Mouse (Mus musculus): ENCODE measurements at regions not wholly inside any gene's neighbourhood (a gene's known extent, or its start where the extent isn't known, plus 50 kb on each side); places are given as distances from the start of the nearest gene placed in this dataset.

DNA sequence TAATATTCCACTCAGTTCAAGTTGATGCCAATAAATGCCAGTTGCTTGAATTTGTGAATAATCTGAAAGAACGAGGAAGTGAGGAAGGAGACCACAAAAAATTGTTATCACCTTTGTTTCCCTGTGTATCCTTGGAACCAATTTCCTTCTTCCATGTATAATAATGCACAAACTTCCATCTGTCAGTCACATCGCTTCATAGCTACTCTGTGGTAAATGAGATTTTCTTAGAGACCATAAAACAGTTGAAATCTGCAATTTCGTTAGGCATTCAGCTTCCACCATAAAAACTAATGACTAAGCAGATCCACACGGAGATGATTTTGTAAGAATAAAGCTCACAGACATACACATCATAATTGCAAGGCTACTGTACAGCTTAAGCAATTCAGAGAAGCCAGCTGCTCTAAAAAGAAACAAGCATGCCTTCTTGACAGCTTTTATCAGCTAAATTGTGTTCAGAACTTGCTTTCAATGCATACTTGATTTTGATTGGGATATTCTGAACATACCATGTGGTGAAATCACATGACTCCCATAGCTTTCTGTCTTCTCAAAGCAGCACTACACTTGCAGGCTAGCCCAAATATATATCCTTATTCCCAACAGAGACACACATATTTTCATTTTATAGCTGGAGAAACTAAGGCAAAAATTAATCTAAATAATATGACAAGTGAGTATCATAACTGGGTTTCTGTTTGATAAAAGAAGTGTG is 232.3 kb upstream of the Dlgap1 start:
- TF ChIP-seq FOSL1 (IDR thresholded peaks at IDR 0.05; ENCODE audit: insufficient read depth, low read length, poor library complexity, severe bottlenecking): no peak
- TF ChIP-seq MAX (IDR thresholded peaks at IDR 0.05): no peak

Data from C2C12 (cell line).